Comparison of ENCODE assay signal across 15 mouse cellular contexts in genomic region chr13:20632477-20632876, GRCm38 (mm10).
"Had no signal": no experiment of that assay in that cellular context is flagged by ENCODE, and none has a peak within 500 bp of the region (broad histone marks: within the 10 kb centered on the region; RNA-seq: fewer than 3 reads in every experiment).

No protein-coding gene starts in this region.

- H3K4me3 ChIP-seq: neural tube, embryonic 15.5 days; stomach, embryonic 15.5 days had no signal

- H3K36me3 ChIP-seq: neural tube, embryonic 15.5 days; stomach, embryonic 15.5 days had no signal

- H3K9me3 ChIP-seq: neural tube, embryonic 15.5 days; stomach, embryonic 15.5 days had no signal

- H3K4me1 ChIP-seq: neural tube, embryonic 15.5 days; stomach, embryonic 15.5 days had no signal

- H3K27ac ChIP-seq: neural tube, embryonic 15.5 days; stomach, embryonic 15.5 days; stomach, postnatal 0 days had no signal

- H3K4me2 ChIP-seq: neural tube, embryonic 15.5 days; stomach, embryonic 15.5 days had no signal

- H3K27me3 ChIP-seq: neural tube, embryonic 15.5 days; stomach, embryonic 15.5 days had no signal

- DNase-seq: retina, postnatal 1 day; right cerebral cortex, adult 18-20 months; right cerebral cortex, postnatal 14 days; right cerebral cortex, postnatal 25 days; right cerebral cortex, postnatal 4 days; spleen, adult 18-20 months; thymus, adult 18-20 months; thymus, adult 2 months; thymus, postnatal 14 days; thymus, postnatal 25 days; thymus, postnatal 36 days; thymus, postnatal 4 days had no signal

- H3K9ac ChIP-seq: neural tube, embryonic 15.5 days; stomach, embryonic 15.5 days had no signal
